Mouse (Mus musculus): Measurements from ENCODE around the gene Crebrf.

GRCm38 (mm10) chr17:26793068-26793765 is 77.8 kb downstream of the Crebrf start:
- TF ChIP-seq CTCF (IDR thresholded peaks at IDR 0.05; ENCODE audit: control insufficient read depth, insufficient read depth, insufficient read length) (no peak), USF1 (IDR thresholded peaks at IDR 0.05; ENCODE audit: low read depth) (no peak), CEBPB (IDR thresholded peaks at IDR 0.05; ENCODE audit: low read depth) (no peak), MAX (IDR thresholded peaks at IDR 0.05) (no peak), MYOD1 (IDR thresholded peaks at IDR 0.05; ENCODE audit: control insufficient read depth, insufficient read length, low read depth) (no peak), MYOG (IDR thresholded peaks at IDR 0.05; ENCODE audit: control insufficient read depth, extremely low read depth, insufficient read length) (no peak), FOSL1 (IDR thresholded peaks at IDR 0.05; ENCODE audit: insufficient read depth, low read length, poor library complexity, severe bottlenecking) (no peak)
